Mouse (Mus musculus): Measurements from ENCODE around the gene Cyb561a3. TPM values are rescaled to one million over a fixed set of nuclear protein-coding genes. Genes with fewer than 3 reads are reported as not detected.

The Cyb561a3 gene
- 16.8 and 17.4 TPM in 2 replicates for polyA plus RNA-seq (2012; rRNA removed)

DNA sequence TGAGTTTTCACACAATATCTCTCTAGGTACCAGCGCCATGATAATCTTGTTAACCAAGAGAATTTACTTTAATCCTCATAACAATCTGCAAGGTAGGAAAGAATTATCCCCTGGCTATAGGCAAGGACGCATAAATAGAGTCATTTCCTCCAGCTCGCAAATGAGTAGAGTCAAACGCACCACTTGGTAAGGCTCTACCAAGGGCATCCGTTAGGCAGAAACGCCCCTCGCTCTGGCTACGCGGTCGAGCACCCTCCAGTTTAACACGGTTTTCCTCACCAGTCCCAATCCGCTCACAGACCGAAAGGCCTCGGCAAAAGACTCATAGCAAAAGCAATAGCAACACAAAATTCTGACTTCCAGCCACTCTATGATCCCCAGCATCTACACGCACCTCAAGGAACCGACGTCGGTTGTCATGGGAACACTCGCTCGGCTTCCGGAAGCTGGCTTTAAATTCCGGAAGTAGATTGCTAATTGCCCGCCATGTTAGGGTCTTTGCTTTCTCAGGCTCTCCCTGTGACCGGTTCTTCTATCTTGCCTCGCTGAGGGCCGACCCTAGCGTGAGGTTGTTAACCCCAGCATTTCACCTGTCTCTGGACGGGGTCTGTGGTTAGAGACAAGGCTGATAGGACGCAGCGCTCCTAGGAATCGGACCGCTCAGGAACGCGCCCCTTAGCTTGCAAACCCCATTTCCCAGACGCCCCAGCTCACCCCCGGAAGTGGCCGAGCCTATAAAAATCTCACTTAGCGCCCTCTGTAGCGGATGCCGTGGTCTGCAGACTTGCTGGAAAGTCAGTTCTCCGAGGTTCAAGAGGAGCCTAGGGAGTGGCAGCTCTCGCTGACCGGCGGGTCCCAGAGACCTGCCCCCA is at the start of gene Cyb561a3, which contains the start of gene Tmem138:
Gene Cyb561a3, plus strand, starts transcription at position 483 of the 872 bp plus-strand sequence.
Gene Tmem138, minus strand, starts transcription at position 673 of the 872 bp plus-strand sequence.

DNA sequence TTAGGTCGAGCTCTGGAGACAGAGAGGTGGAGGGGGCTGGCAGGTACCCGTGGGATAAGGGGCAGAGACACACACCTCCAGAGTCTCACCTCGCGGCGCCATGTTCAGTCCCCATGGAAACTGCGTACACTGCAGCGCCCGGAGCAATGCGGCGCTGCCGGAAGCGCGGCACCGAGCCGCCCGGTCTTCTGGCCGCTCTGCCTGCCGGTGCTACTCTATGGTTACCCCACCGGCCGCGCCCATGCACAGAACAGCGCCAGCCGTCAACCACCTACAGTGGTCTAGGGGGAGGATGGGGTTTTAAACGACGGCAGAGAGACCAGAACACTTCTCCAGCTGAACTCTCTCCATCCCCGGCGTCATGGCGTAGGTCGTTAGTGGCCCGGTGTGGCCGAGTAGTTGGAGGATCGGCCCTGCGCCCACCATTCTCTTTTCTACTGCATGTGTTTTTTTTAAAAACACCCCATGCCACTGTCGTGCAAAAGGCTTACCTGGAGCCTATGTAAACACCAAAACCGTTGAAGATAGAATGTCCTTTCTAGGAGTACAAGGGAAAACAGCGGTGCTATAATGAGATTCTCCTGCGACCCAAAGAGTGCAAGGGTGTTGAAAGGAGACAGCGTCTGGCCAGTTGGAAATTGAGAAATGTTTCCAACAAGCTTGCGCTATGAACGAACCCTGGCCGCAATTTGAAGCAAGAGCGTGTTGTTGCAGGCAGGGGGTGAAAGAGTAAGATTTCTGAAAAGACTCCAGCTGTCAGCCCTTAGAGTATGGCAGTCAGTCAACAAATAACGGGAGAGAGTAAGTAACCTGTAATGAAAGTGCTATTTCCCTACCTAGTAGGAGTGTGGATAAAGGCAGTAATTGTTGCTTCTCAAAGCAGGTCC is 21.1 kb upstream of the Cyb561a3 start, which contains the start of gene Tmem216:
Gene Tmem216, minus strand, starts transcription at position 615 of the 887 bp plus-strand sequence.

DNA sequence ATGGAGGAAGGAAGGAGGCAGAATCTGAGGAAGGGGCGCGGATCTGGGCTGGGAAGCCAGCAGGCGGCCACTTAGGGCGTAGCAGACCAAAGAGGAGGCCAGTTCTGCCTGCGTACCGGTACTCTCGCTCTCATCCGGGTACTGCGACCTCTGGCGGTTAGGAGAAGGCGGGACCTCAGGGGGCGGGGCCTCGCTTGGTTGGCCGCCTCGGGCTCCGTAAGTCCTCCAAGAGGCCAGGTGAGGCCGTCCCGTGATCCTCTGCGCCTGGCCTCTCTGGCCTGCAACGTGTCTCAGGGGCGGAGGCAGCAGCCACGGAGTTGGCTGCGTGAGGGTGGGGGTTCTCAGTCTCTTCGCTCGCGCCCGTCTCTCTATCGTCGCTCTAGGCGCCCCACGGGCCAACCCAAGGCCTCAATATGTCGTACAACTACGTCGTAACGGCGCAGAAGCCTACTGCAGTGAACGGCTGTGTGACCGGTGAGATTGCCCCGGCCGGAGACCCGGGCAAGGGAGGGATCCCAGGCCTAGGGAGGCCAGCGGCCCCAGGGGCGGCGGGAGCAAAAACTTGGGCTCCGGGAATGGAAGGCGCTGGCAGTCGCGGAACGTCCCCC is 28.4 kb downstream of the Cyb561a3 start, which contains the start of the genes Ddb1 and Tkfc:
Gene Ddb1, plus strand, starts transcription at position 35 of the 608 bp plus-strand sequence.
Gene Tkfc, minus strand, starts transcription at position 362 of the 608 bp plus-strand sequence.

DNA sequence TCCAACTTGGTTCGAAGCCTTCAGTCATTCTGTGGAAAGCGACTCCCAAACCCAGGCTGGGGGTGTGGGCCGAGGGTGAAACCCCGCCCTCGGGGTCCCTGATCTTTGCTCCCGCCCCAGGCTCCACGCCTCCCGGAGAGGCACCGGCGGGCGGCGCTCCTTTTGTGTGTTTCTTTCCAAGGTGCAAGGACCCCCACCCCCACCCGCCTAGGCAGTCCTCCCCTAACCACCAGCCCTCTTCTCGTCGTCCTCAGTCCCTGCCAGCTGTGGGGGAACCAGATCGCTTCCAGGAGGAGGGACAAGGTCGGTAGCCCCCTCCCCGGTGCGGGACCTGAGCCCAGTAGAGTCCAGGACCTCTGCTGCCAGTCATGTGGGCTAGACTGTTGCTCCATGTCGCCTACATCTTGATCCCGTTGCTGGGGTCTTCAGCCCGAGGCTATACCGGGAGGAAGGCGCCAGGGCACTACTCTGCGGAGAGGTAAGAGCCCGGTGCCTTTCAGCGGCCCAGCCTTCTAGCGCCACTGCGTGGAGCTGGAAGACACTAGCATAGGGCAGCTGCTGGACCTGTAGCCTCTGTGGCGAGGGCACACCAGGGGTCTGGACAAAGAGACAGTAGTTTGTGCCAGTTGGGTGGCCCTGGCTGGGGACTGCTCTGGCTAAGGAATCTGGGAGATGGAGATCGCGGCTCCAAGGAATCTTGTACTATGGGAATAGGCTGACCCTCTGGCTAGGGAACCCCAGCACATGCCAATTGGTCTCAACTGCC is 57.3 kb downstream of the Cyb561a3 start, which contains the start of gene Vwce:
Gene Vwce, plus strand, starts transcription at position 108 of the 766 bp plus-strand sequence.

Other genes starting within 250 kb of the Cyb561a3 start
- gene Syt7, start 188.1 kb upstream of the Cyb561a3 start, polyA plus RNA-seq (2012; rRNA removed) = 4.6 and 5.7 TPM in 2 replicates
- 10.3 and 15.4 TPM in 2 replicates for gene Lrrc10b, start 119.7 kb upstream of the Cyb561a3 start, polyA plus RNA-seq (2012; rRNA removed)
- 0.17 and 0.18 TPM in 2 replicates for gene Ppp1r32, start 94.2 kb upstream of the Cyb561a3 start, polyA plus RNA-seq (2012; rRNA removed)
- 8.9 and 10.5 TPM in 2 replicates for gene Cpsf7, start 51.9 kb upstream of the Cyb561a3 start, polyA plus RNA-seq (2012; rRNA removed)
- gene Sdhaf2, start 51.0 kb upstream of the Cyb561a3 start, polyA plus RNA-seq (2012; rRNA removed) = 3.5 and 3.6 TPM in 2 replicates
- gene Tmem216, start 20.9 kb upstream of the Cyb561a3 start, polyA plus RNA-seq (2012; rRNA removed) = 4.7 and 5.8 TPM in 2 replicates
- gene Tmem138, start 190 bp downstream of the Cyb561a3 start, polyA plus RNA-seq (2012; rRNA removed) = 3.2 and 3.5 TPM in 2 replicates
- 25.3 and 35.1 TPM in 2 replicates for gene Ddb1, start 28.2 kb downstream of the Cyb561a3 start, polyA plus RNA-seq (2012; rRNA removed)
- 3.3 and 3.8 TPM in 2 replicates for gene Tkfc, start 28.5 kb downstream of the Cyb561a3 start, polyA plus RNA-seq (2012; rRNA removed)
- gene Vwce, start 57.0 kb downstream of the Cyb561a3 start, polyA plus RNA-seq (2012; rRNA removed) = 0.05 and 0.08 TPM in 2 replicates
- 87.4 and 147 TPM in 2 replicates for gene Pga5, start 100.9 kb downstream of the Cyb561a3 start, polyA plus RNA-seq (2012; rRNA removed)
- 21.5 and 23.0 TPM in 2 replicates for gene Vps37c, start 111.6 kb downstream of the Cyb561a3 start, polyA plus RNA-seq (2012; rRNA removed)
- gene Cd5, start 161.8 kb downstream of the Cyb561a3 start, polyA plus RNA-seq (2012; rRNA removed) = 0.45 and 0.65 TPM in 2 replicates

Measured in stomach, adult 2 months (tissue).